Mouse (Mus musculus): ENCODE measurements around the gene Hnrnpc. TPM values are rescaled to one million over a fixed set of nuclear protein-coding genes. Genes with fewer than 3 reads are reported as not detected.

The Hnrnpc gene
- polyA plus RNA-seq, 1 experiment from 2014 or later: 873 TPM

DNA sequence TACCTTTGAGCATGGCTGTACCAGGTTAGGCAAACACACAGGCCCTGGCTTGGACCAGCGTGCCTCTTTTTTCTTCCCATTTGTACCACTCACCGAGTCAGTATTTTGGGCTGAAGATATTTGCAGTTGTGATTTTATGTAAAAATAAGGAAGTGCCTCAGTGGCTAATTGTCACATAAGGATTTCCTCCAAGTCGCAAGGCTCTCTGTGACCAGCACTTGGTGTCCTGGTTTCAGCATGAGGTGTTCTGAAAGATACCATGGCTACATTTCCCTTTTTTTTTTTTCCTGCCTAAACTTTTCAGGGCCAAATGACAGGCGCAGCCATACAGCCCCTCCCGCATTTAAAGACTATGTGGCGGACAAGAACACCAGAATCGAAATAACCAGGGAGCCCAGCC, 16.3 kb upstream of the Hnrnpc start:
- no peak for ATAC-seq (ENCODE audit: low FRiP score)
- no peak overlapping the region for H3K27ac ChIP-seq
- 64% methylated on average over 7 of the region's 7 CpGs for WGBS
- no peaks in the 10 kb centered on the region for H3K9me3 ChIP-seq
- H3K4me2 ChIP-seq: no peak overlapping the region; the same call in 1 of the 2 replicates
- 0 out of 2 replicates have a peak overlapping the region, but pooled peaks have one; percentile 65 for H3K9ac ChIP-seq
- peaks cover 3% of the 10 kb centered on the region; the same call in 1 of the 2 replicates for H3K27me3 ChIP-seq
- no peak overlapping the region for H3K4me3 ChIP-seq (replicated peaks)
- no peaks in the 10 kb centered on the region for H3K36me3 ChIP-seq (replicated peaks)
- H3K4me1 ChIP-seq: peaks cover 8% of the 10 kb centered on the region

- H3K27ac ChIP-seq: peak overlapping the region; percentile 75
- H3K4me2 ChIP-seq: peak overlapping the region; percentile 96
- H3K9me3 ChIP-seq: no peaks in the 10 kb centered on the region
- no peaks in the 10 kb centered on the region for H3K36me3 ChIP-seq (replicated peaks)
- H3K9ac ChIP-seq: peak overlapping the region; percentile 65
- H3K4me1 ChIP-seq: peaks cover 8% of the 10 kb centered on the region
- peak overlapping the region; percentile 46 for H3K4me3 ChIP-seq (replicated peaks)
- H3K27me3 ChIP-seq: peaks cover 3% of the 10 kb centered on the region; the same call in 1 of the 2 replicates
- WGBS: under 1% methylated on average over 38 of the region's 38 CpGs
- ATAC-seq (ENCODE audit: low FRiP score): peak; percentile 87
Observed at GRCm38 (mm10) chr14:52118823-52119608, 15.2 kb upstream of the Hnrnpc start.

DNA sequence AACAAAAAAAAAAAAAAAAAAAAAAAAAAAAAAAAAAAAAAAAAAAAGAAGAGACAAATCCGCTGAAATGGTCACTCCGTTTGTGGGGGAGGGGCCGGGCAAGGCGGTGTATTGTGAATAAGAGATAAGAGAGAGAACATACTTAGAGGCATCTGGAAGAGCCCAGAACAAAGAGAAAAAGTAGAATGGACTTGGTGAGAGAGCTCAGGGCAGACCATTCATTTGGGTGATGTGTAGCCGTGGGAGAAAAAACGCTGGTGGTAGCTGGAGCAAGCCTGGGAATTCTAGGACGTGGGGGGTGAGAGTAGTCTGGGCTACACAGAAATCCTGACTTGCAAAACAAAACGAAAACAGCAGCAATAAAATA, 14.6 kb upstream of the Hnrnpc start:
- H3K27ac ChIP-seq: peak overlapping the region; percentile 75; the same call in 1 of the 2 replicates
- WGBS: 20% methylated on average over 8 of the region's 8 CpGs
- H3K4me3 ChIP-seq (replicated peaks): peak overlapping the region; percentile 46
- peak overlapping the region; percentile 96 for H3K4me2 ChIP-seq
- peak; percentile 53 for ATAC-seq (ENCODE audit: low FRiP score)
- peaks cover 8% of the 10 kb centered on the region for H3K4me1 ChIP-seq
- no peaks in the 10 kb centered on the region for H3K9me3 ChIP-seq
- H3K36me3 ChIP-seq (replicated peaks): no peaks in the 10 kb centered on the region
- H3K9ac ChIP-seq: peak overlapping the region; percentile 65; the same call in 1 of the 2 replicates
- H3K27me3 ChIP-seq: peaks cover 3% of the 10 kb centered on the region; the same call in 1 of the 2 replicates

GRCm38 (mm10) chr14:52117241-52117640, 13.4 kb upstream of the Hnrnpc start:
- no peak overlapping the region for H3K4me3 ChIP-seq (replicated peaks)
- no peak overlapping the region for H3K9ac ChIP-seq
- no peak overlapping the region for H3K4me2 ChIP-seq
- peaks cover 8% of the 10 kb centered on the region for H3K4me1 ChIP-seq
- WGBS: 92% methylated on average over 5 of the region's 5 CpGs
- ATAC-seq (ENCODE audit: low FRiP score): no peak
- peaks cover 3% of the 10 kb centered on the region; the same call in 1 of the 2 replicates for H3K27me3 ChIP-seq
- H3K9me3 ChIP-seq: no peaks in the 10 kb centered on the region
- no peaks in the 10 kb centered on the region for H3K36me3 ChIP-seq (replicated peaks)
- H3K27ac ChIP-seq: no peak overlapping the region

GRCm38 (mm10) chr14:52114101-52114500, 10.3 kb upstream of the Hnrnpc start:
- Histone ChIP-seq H3K27me3 (no peaks in the 10 kb centered on the region), H3K27ac (no peak overlapping the region), H3K9me3 (no peaks in the 10 kb centered on the region), H3K4me2 (no peak overlapping the region), H3K36me3 (replicated peaks) (no peaks in the 10 kb centered on the region), H3K4me1 (peaks cover 8% of the 10 kb centered on the region), H3K4me3 (replicated peaks) (no peak overlapping the region), H3K9ac (no peak overlapping the region)
- WGBS: 47% methylated on average over 1 of the region's 1 CpGs
- no peak for ATAC-seq (ENCODE audit: low FRiP score)

DNA sequence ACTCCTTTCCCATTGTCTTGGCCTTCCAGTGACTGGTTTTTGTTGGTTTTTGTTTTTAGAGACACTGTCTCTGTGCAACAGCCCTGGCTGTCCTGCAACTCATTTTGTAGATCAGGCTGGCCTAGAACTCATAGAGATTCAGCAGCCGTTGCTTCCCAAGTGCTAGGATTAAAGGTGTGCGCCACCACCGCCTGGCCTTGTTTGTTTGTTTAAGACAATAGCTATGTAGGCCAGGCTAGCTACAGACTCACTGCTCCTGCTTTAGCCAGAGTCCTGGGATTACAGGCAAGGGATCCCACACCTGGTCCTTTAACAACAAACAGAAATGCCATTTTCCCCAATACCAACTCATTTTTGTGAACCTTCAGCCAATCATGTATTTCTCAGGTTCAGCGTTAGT, 6.5 kb upstream of the Hnrnpc start, which contains the start of gene Rpgrip1:
Rpgrip1 (plus strand) TSS at position 359 of the 400 bp plus-strand sequence.
- Histone ChIP-seq H3K4me2 (no peak within 1 kb of the TSS), H3K9ac (no peak within 1 kb of the TSS), H3K4me3 (replicated peaks) (no peak within 1 kb of the TSS), H3K4me1 (no peaks in the 10 kb centered on the region; the same call in 1 of the 2 replicates), H3K27me3 (no peaks in the 10 kb centered on the region), H3K9me3 (no peaks in the 10 kb centered on the region), H3K36me3 (replicated peaks) (no peaks in the 10 kb centered on the region), H3K27ac (no peak within 1 kb of the TSS)
- ATAC-seq (ENCODE audit: low FRiP score): no peak
- WGBS: 88% methylated on average over 4 of the region's 4 CpGs

DNA sequence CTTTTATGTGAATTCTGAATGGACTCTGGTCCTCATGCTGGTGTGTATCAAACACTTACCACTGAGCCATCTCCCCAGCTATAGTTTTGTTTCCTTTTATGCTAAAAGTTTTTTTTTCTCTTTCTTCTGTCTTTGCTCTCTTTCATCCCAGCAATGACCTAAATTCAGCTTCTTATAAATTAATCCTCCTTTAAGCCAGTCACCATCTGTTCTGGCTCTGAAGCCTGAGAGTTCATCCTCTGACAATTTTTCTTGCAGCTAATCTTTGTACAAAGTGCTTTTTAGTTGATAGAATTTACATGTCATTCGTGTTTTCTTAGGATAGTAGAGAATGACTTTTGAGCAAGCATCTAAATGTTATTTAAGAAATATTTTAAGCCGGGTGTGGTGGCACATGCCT, 4.2 kb upstream of the Hnrnpc start:
- no peak overlapping the region for H3K9ac ChIP-seq
- H3K4me2 ChIP-seq: no peak overlapping the region
- peaks cover 2% of the 10 kb centered on the region; the same call in 1 of the 2 replicates for H3K4me1 ChIP-seq
- H3K9me3 ChIP-seq: no peaks in the 10 kb centered on the region
- H3K27me3 ChIP-seq: no peaks in the 10 kb centered on the region
- no peak overlapping the region for H3K27ac ChIP-seq
- H3K36me3 ChIP-seq (replicated peaks): no peaks in the 10 kb centered on the region
- WGBS: 85% methylated on average over 2 of the region's 2 CpGs
- no peak overlapping the region for H3K4me3 ChIP-seq (replicated peaks)
- ATAC-seq (ENCODE audit: low FRiP score): no peak

DNA sequence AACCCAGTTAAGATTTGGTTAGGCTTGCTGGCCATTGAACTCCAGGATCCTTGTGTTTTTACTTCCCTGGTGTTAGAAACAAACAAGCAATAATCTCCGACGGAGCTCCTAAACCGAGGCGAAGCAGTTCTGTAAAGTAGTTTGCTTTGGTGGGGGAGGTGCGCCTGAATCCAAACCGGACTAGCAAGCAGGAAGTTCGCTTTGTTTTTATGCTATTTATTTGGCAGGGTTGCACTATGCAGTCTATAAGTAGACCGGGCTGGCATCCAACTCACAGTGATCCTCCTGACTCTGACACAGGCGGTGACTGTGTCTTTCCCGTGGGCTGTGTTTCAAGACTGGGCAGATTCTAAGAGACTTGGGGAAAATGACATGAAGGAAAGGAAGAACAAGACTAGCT, 2.9 kb upstream of the Hnrnpc start:
- Histone ChIP-seq H3K36me3 (replicated peaks) (peaks cover 7% of the 10 kb centered on the region; the same call in 1 of the 2 replicates), H3K9me3 (no peaks in the 10 kb centered on the region), H3K27me3 (no peaks in the 10 kb centered on the region), H3K4me3 (replicated peaks) (no peak overlapping the region), H3K27ac (no peak overlapping the region), H3K4me1 (peaks cover 14% of the 10 kb centered on the region), H3K9ac (0 out of 2 replicates have a peak overlapping the region, but pooled peaks have one; percentile 36), H3K4me2 (no peak overlapping the region)
- 36% methylated on average over 10 of the region's 10 CpGs for WGBS
- ATAC-seq (ENCODE audit: low FRiP score): no peak

GRCm38 (mm10) chr14:52105308-52105707, 1.5 kb upstream of the Hnrnpc start:
- Histone ChIP-seq H3K9me3 (no peaks in the 10 kb centered on the region), H3K4me1 (peaks cover 24% of the 10 kb centered on the region), H3K4me3 (replicated peaks) (no peak overlapping the region), H3K27me3 (no peaks in the 10 kb centered on the region), H3K9ac (no peak overlapping the region), H3K4me2 (no peak overlapping the region), H3K36me3 (replicated peaks) (peaks cover 12% of the 10 kb centered on the region; the same call in 1 of the 2 replicates), H3K27ac (no peak overlapping the region)
- WGBS: 97% methylated on average over 2 of the region's 2 CpGs
- no peak for ATAC-seq (ENCODE audit: low FRiP score)

- no peaks in the 10 kb centered on the region for H3K9me3 ChIP-seq
- H3K27me3 ChIP-seq: no peaks in the 10 kb centered on the region
- peak overlapping the region; percentile 61 for H3K4me2 ChIP-seq
- WGBS: 39% methylated on average over 7 of the region's 7 CpGs
- peak overlapping the region; percentile 63 for H3K9ac ChIP-seq
- H3K36me3 ChIP-seq (replicated peaks): peaks cover 12% of the 10 kb centered on the region; the same call in 1 of the 2 replicates
- no peak for ATAC-seq (ENCODE audit: low FRiP score)
- H3K4me3 ChIP-seq (replicated peaks): peak overlapping the region; percentile 96
- H3K4me1 ChIP-seq: peaks cover 26% of the 10 kb centered on the region
- peak overlapping the region; percentile 92 for H3K27ac ChIP-seq
Observed at GRCm38 (mm10) chr14:52104677-52105285, 953 bp upstream of the Hnrnpc start.

DNA sequence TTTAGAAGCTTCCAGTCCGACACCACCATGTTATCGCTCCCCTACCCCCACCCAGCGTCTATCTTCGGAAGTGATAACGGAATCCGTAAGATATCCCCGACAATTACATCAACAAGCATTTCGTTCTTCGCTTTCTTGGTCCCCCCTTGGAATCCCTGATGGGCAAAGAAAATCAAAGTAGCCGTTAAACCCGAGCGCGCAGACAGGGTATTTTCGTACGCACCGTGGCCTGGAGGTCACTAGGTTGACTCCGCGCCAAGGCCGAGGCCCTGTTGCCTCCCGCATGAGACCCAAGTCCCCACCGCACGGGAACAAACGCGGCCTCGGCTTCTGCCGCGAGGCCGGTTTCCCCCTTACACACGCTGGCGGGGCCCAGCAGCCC, 363 bp downstream of the Hnrnpc start:
- ATAC-seq (ENCODE audit: low FRiP score): peak; percentile 27
- no peaks in the 10 kb centered on the region for H3K27me3 ChIP-seq
- peaks cover 12% of the 10 kb centered on the region; the same call in 1 of the 2 replicates for H3K36me3 ChIP-seq (replicated peaks)
- peak overlapping the region; percentile 66 for H3K4me2 ChIP-seq
- H3K9me3 ChIP-seq: no peaks in the 10 kb centered on the region
- peak overlapping the region; percentile 96 for H3K4me3 ChIP-seq (replicated peaks)
- H3K4me1 ChIP-seq: peaks cover 29% of the 10 kb centered on the region
- WGBS: under 1% methylated on average over 30 of the region's 30 CpGs
- peak overlapping the region; percentile 99 for H3K9ac ChIP-seq
- peak overlapping the region; percentile 97 for H3K27ac ChIP-seq

GRCm38 (mm10) chr14:52101285-52102157, 2.3 kb downstream of the Hnrnpc start:
- Histone ChIP-seq H3K27ac (no peak overlapping the region), H3K4me2 (peak overlapping the region; percentile 66), H3K27me3 (no peaks in the 10 kb centered on the region), H3K4me3 (replicated peaks) (peak overlapping the region; percentile 96), H3K9ac (no peak overlapping the region), H3K36me3 (replicated peaks) (peaks cover 20% of the 10 kb centered on the region), H3K9me3 (no peaks in the 10 kb centered on the region), H3K4me1 (peaks cover 29% of the 10 kb centered on the region)
- WGBS: 97% methylated on average over 1 of the region's 1 CpGs
- no peak for ATAC-seq (ENCODE audit: low FRiP score)

All from forebrain, embryonic 12.5 days (tissue).